Mouse (Mus musculus): Measurements from ENCODE around the gene Capn9.

Gene Capn9

DNA sequence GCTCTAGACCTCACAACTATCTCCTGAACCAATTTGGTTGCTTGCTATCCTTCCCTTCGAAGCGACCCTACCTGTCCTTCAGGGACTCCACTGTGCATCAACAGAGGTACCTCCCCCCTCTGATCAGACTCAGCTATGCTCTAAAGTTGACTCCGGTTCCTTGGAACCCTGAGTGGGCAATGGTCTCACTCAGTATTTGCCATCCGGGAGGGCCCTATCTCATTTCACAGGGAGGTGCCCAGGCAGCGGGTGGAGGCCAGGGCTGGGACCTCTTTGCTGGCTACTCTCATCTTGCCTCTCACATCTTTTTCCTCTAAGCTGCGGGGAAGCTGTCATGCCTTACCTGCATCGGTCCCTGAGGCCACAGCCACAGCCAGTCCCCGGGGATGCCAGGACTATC lies at the start of gene Capn9:
Capn9 (plus strand) TSS at position 301 of the 400 bp plus-strand sequence.
- no peak for DNase-seq (ENCODE audit: low read depth, low spot score)

DNA sequence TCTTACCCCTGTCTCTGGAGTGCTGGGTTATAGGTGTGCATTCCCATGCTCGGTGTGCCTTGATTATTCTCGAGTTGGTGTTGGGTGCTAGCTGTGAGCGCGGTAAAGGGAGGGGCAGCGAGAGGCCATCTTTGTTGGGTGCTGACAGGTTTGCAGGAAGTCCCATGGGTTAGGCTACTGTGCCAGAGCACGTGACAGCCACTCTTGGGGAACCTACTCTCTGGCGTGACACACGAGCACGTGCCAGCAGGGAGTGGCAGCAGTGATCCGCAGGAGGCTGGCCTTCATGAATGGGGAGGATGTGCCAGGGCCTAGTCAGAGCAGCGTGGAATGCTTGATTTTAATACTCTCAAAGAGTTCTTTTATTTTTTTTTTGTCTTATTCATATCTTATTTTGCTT lies 49.6 kb upstream of the Capn9 start:
- no peak for DNase-seq (ENCODE audit: low read depth, low spot score)

DNA sequence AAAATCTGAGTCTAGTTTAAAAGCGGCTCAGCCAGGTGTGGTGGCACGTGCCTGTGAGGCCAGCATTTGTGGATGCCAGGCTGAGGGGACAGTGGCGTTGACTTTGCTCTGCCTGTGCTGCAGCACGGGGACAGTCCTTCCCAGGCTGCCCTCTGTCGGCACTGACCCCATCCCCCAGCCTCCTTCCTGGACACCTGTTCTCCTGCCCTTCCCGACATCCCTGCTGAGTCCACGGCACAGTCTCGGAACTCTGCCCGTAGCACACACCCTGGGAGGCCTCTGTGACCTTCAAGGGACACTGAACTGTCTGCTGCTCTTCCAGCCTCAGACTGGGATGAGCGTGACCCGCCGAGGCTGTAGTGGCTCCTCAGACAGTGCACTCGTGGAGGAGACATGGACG lies 45.8 kb upstream of the Capn9 start:
- DNase-seq (ENCODE audit: low read depth, low spot score) = no peak

DNA sequence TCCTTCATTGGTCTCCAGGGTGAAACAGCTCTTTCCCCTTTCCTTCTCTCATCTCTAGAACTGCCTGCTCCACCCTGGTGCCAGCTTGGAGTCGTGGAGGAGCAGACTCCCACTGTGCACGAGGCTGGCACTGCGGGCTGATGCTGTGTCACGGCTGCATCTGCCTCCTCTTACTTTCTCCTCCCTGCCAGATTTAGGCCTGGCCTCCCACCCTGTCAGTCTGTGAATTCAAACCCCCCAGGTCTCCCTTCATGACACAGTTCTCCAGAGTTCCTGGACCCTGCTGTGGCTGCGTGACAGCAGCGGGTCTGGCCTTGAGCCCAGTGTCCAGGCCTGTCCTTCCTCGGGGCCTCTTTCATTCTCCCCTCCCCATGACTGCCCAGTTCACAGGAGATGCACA lies 45.4 kb upstream of the Capn9 start:
- no peak for DNase-seq (ENCODE audit: low read depth, low spot score)

DNA sequence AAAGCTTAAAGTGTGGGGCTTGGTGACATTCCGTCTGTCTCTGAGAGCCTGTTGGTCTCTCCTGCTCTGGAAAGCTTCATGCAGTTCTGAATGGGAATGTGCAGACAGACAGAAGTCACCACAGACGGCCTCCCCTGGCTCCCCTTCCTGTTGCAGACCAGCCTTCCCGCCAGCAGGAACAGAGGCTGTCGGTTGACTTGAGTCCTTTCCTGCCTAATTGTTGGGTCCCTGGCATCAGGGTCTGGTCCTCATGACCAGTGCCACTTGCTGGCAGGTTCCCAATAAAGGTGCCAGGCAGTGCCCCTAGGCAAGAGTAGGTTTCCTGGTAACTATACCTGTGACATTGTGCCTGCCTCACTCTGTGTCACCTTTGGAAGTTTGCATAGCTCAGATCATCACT lies 44.9 kb upstream of the Capn9 start:
- no peak for DNase-seq (ENCODE audit: low read depth, low spot score)

DNA sequence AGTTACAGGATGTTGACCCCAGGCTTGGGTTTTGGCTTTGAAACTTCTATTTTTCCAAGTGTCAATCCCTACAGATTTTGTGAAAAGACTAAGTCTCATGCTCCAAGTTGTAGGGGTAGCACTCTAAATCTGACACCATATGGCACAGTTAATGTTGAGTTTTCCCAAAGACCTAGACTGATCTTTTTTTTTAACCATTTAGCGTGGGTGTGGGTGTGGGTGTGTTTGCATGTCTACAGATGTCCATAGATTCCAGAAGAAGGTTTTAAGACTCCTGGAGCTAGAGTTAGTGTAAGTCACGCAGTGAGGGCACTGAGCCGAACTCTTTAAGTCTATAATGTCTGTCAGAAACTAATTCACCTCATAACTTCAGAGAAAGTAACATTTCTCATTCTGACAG lies 43.3 kb upstream of the Capn9 start:
- no peak for DNase-seq (ENCODE audit: low read depth, low spot score)

DNA sequence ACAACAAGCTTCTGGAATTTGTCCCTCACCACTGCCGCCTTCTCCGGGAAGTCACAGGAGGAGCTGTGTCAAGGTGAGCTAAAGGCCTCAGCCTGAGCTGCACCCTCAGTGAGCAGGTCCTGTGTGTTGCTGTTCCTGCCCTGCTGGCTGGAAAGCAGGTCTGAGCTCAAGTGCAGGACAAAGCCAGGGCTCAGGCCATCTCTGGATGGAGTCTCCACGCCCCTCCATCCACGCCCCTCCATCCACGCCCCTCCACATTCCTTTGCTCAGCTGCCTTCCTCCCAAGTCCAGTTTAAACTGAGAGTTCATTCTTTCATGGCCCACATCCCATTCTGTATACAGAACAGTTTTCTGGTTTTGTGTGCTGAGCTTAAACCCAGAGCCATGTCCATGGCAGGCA lies 40.5 kb upstream of the Capn9 start:
- no peak for DNase-seq (ENCODE audit: low read depth, low spot score)

DNA sequence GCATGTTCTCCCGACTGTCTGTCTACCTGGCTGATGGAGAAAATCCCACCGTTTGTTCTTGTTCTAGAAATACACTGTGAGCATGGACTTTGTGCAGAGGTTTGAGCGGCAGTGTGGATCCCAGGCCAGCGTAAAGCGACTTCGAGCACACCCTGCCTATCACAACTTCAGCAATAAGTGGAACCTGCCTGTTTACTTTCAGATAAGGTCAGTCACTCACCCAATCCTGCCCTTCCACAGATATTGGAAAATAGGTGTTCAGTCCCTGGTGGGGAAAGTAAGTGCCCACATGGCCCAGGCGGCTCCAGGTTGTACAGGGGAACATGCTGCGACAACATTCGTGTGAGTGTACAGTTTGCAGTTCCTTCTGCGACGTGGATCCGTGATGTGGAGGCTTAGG lies 35.0 kb upstream of the Capn9 start:
- no peak for DNase-seq (ENCODE audit: low read depth, low spot score)

DNA sequence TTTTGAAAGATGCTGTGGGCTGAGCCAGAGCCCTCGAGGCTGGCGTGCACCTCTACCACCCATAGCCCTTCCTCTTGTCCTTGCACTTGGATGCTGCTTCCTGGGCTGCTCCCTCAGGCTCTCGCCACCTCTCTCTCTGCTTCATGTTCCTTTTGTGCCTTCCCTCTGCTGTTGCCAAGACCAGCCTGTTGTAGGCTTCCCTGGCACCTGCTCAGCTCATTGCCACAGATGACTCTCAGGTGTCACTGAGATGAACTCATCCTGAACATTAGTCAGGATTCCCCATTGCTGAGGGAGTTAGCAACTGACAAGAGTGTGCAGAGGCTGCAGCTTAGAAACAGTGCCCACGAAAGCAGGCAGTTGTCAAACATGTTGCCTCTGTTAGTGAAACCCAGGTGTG lies 33.9 kb upstream of the Capn9 start:
- DNase-seq (ENCODE audit: low read depth, low spot score) = no peak

DNA sequence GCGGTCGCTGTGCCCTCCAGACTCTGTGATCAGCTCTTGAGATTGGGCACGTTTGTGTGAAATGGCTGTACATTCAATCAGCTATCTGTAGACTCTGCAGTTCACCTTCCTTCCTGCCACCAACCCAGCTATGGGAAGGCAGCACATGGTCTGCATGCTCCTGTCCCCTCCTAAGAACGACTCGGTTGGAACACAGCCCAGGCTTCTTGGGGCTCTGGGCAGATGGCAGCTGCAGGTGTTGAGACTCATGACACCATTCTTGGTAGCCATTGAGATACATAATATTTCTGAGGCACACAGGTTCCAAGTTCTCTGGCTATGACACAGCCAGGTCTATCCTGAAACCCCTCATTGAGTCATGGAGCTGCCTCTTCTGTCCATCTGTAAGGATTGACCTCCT lies 32.6 kb upstream of the Capn9 start:
- no peak for DNase-seq (ENCODE audit: low read depth, low spot score)

DNA sequence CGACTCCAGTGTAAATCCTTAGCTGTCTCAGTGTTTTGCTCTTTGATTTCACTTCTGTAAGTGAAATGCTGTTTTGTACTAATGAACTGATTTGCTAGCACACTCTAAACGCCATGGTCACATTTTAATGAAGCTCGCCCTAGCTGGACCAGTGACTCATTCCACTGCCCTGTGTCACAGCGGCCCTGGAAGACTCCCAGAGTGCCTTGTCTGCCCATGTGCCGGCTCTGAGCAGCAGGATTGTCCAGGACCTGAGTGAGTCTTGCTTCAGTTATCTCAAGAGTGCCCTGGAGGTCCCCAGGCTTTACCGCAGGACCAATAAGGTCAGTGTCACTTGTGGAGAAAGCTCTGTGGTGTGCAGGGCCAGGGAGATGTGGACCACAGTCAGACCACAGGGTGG lies 29.5 kb upstream of the Capn9 start:
- DNase-seq (ENCODE audit: low read depth, low spot score) = peak; percentile 11

DNA sequence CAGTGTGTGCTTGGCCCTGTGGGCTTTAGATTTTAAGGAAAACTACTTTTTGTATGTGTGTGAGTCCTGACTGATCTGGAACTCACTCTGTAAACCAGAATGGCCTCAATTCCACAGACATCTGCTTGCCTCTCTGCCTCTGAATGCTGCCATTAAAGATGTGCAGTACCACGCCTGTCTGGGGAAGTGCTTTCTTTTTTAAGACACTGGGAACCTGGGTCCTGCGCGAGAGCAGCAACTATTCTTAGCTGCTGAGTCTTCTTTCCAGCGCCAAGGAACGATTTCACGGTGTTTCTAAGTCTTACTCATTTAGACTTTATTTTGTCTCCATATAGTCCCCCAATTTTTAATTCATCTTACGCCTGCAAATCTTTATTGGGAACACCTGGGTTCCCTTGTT lies 29.1 kb upstream of the Capn9 start:
- no peak for DNase-seq (ENCODE audit: low read depth, low spot score)

DNA sequence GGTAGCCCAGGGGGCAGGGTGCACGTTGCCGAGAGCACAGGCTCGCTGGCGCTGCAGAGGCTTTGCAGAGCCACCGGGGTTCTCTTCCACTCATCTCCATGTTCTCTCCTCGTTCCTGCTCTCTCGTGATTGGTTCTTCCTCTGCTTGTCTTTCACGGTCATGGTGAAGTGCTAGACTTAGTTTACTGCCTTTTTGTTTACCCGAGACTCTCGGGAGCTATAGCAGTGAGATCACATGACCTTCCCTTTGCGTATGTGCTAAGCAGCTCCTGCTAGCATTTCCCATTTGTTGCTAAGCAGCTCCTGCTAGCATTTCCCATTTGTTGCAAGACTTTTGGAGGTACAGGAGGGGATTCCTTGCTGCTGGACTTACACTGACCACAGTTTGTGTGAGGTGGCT lies 28.6 kb upstream of the Capn9 start:
- DNase-seq (ENCODE audit: low read depth, low spot score) = no peak

DNA sequence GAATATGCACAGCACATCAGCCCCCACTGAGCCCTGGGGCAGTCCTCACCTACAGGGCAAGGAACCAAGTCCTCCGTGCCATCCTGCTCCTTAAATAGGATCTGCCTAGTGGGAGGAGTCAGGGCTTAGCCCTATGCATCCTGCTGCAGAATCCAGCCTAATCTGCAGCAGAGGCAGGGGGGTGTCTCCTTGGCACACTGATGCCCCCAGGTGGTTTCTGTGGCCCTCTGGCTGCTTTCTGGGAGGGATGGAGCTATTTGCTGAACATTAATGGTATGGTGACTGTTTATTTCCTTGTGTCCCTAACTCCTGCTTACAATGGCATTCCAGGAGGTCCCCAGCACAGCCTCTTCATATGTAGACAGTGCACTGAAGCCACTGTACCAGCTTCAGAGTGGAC lies 27.7 kb upstream of the Capn9 start:
- peak; percentile 9 for DNase-seq (ENCODE audit: low read depth, low spot score)

DNA sequence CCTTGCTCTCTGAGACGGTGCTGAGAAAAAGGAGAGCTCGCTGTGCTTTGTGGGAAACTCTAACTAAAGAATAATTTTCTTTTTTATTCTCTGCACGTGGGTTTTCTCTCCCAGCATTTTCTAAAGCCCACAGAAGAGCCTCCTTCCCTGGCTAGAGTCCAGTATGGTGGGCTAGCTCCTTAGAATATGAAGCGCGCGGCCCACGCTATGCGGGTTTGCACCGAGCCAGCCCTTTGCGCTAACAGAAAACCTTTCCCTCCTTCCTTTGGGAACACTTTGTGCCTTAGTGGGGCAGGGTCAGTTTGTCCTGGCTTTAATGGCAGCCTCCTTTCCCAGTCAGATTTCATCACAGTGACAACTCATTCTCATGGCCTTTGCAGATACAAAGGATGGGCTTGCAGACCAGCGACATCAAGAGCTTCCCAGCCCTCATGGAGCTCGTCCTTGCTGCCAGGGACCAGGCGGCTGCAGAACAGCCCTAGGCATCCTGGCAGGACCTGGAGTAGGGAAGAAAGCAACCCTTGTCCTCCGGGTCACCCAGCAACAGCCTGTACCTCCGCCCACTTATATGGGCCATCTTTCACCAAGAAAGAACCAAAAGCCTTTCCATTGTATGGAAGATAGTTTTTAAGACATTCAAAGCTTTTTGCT lies 24.8 kb upstream of the Capn9 start:
- DNase-seq (ENCODE audit: low read depth, low spot score) = no peak

DNA sequence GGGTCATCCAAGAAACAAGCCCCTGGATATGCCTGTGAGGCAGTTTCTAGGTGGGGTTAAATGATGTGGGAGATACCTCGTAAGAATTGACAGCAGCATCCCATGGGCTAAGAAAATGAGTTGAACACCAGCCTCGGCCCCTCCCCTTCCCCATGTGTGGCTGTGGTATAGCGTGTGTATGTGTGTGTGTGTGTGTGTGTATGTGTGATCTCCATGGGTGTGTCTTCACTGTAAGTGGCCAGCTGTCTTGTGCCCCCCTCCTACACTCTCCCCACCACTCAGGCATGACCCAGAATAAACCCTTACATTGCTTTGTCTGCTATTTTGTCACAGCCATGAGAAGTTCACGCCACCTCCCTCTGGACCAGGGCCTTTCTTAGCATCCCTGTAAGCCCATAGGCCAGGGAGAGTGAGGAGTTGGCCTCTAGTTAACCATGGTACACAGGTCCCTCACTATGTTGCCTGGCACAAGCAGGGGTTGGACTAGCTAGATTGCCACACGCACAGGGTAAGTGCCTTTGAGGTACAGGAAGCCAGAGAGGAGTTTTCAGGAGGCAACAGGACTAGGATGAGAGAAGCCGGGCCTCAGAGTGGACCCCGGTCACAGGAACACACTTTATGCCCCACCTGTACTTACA lies 20.7 kb upstream of the Capn9 start:
- DNase-seq (ENCODE audit: low read depth, low spot score) = no peak

DNA sequence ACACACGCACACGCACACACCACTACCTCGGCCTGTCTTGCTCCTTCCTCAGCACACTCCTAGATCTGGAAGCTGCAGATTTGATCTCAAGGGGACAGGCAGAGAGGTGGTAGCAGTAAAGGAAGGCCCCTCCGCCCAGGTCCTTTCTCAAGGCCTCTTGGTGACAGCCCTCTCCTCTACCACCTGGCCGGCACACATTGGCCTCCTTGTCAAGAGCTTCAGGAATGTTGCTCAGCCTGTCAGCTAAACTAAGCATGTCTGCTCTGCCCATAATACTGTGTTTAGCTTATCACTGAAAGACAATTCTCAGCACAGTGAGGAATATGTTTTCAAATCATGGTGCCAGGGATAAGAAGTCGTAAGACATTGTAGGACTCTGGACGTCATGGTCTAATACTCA lies 19.7 kb upstream of the Capn9 start:
- no peak for DNase-seq (ENCODE audit: low read depth, low spot score)

DNA sequence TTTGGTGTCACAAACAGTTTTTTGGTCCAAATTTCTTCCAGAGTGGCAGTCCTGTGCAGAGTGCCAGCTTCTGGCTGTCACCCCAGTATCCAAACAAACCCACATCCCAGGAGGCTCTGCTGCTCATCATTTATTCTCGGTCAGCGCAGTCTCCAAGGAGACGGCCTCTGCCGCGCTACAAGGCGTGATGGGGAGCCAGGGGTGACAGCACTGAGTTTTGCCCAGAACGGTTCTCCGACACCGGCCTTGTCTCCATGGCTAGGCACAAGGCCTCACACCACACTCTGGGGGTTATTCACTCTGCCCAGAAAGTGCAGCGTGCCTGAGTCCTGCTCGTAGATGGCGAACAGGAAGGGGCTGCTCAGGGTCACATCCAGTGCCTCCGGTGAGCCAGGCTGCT lies 19.3 kb upstream of the Capn9 start:
- no peak for DNase-seq (ENCODE audit: low read depth, low spot score)

DNA sequence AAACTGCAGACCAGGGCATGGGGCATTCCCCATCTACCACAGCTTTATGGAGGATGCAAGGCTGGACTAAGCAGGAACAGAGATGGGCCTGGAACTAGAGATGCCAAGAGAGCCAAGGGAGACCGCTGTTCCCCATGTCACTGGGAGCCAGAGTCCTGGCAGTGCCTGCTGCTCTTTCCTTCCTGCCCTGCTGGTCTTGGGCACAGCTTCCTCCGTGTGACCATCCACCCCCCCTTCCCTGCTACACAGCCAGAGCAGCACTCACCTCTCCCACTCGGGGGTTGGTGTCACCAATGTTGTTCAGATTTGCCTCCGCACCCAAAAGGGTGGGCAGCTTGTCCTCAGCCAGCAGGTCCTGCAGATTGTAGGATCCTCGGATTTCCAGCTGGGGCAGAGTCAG lies 18.4 kb upstream of the Capn9 start:
- no peak for DNase-seq (ENCODE audit: low read depth, low spot score)

DNA sequence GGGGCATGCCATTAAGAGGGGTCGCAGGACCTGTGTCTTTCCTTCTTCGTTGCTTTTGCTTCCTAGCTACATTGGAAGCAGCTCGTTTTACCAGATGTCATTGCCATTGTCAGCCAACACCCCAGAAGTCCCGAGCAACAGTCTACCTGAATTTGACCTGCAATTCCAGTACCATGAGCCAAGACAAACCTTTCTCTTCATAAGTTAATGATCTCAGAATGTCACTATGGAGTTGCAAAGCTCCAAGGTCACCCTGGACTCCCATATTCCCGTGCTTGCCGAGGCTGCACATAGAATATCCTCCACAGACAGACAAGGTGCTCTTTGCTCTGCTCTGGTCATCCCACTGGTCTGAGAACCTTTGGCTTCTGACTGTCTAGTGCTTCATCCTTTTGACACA lies 8.8 kb upstream of the Capn9 start:
- DNase-seq (ENCODE audit: low read depth, low spot score) = no peak

DNA sequence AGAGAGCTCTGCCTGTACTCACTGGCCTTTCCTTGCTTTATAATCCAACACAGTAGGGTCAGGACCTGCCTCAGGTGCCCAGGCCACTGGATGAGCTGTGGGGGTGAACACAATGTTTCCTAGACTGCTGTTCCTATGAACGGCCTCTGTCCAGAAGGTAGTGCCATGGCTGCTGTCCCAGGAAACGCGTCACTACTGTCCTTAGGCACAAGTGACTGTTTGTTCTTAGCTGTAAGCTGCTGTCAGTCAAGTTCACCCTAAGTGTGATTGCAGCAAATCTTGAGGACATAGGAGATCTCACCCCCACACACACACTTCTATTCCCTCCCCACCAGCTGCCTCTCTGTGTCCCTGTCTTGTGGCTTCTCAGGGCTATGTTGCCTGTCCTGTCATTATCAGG lies 8.3 kb upstream of the Capn9 start:
- DNase-seq (ENCODE audit: low read depth, low spot score) = no peak

DNA sequence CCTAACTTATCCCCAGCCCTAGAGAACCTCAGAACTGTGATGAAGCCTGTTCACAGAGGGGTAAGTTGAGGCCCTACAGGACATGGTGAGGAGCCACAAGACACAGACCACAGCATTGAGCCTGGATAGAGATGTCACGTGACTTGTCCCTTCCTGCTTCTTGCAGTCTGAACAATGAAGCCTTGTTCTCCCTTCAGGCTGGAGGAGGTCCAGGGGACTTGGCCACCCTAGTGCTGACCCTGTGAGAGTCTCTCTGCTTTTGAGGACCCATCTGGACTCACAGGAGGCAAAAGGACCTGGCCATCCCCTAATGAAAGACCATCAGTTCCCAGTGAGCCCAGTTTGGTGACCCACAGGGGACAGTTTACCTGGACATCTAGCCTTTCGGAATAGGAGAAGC lies 6.8 kb upstream of the Capn9 start:
- peak; percentile 39 for DNase-seq (ENCODE audit: low read depth, low spot score)

DNA sequence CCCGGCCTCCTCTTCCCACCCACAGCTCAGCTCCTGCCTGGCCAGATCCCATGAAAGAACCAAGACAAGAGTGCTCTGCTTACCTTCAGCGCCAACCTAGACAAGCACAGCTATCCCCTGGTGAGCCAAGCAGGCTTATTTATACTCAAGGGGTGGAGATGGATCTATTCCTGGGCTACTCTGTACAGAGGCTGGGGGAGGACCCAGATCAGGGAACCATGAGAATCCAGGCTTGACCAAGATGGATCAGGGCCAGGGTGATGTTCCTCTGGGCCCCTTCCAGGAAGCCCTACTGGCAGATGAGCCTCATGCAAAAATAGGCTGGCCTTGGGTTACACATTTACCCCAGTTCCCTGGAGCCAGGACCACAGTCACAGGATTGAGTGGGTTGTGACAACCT lies 6.3 kb upstream of the Capn9 start, which contains the start of gene Agt:
Agt (minus strand) TSS at position 114 of the 400 bp plus-strand sequence.
- peak; percentile 39 for DNase-seq (ENCODE audit: low read depth, low spot score)
